Mouse (Mus musculus): ENCODE results near the gene Dynlt1c. TPM values are rescaled to one million over a fixed set of nuclear protein-coding genes. Genes with fewer than 3 reads are reported as not detected.
"Not testable (repeated sequence)": the region's sequence is repeated elsewhere in the genome, so short reads cannot be mapped to it uniquely, and the experiment has no call there.

The Dynlt1c gene
- polyA plus RNA-seq, 1 experiment from 2014 or later, result 42.8 TPM

- not testable (repeated sequence) for H3K4me1 ChIP-seq (ENCODE audit: control insufficient read depth, insufficient read depth, low read length); H3K4me2 ChIP-seq (replicated peaks; ENCODE audit: low read depth, low read length); H3K9ac ChIP-seq (ENCODE audit: low read depth, low read length); ATAC-seq (ENCODE audit: low FRiP score, low TSS enrichment); H3K4me3 ChIP-seq (ENCODE audit: low read length); H3K27ac ChIP-seq (ENCODE audit: low read depth, low read length); H3K9me3 ChIP-seq (ENCODE audit: control insufficient read depth, low read length); H3K27me3 ChIP-seq (ENCODE audit: control insufficient read depth, insufficient read depth, low read length); H3K36me3 ChIP-seq (ENCODE audit: control insufficient read depth, insufficient read depth, low read length)
- WGBS, result no CpG with 5 or more reads among the region's 6 CpGs
These were observed 12.8 kb upstream of the Dynlt1c start for GRCm38 (mm10) chr17:6588672-6589071.

GRCm38 (mm10) chr17:6592109-6592508 is 9.4 kb upstream of the Dynlt1c start:
- not testable (repeated sequence) for H3K4me1 ChIP-seq (ENCODE audit: control insufficient read depth, insufficient read depth, low read length); H3K4me3 ChIP-seq (ENCODE audit: low read length); H3K27me3 ChIP-seq (ENCODE audit: control insufficient read depth, insufficient read depth, low read length); ATAC-seq (ENCODE audit: low FRiP score, low TSS enrichment); H3K9me3 ChIP-seq (ENCODE audit: control insufficient read depth, low read length); H3K4me2 ChIP-seq (replicated peaks; ENCODE audit: low read depth, low read length); H3K27ac ChIP-seq (ENCODE audit: low read depth, low read length); H3K36me3 ChIP-seq (ENCODE audit: control insufficient read depth, insufficient read depth, low read length); H3K9ac ChIP-seq (ENCODE audit: low read depth, low read length)
- WGBS, result 95% methylated on average over 2 of the region's 3 CpGs

- WGBS, result 75% methylated on average over 3 of the region's 3 CpGs
- not testable (repeated sequence) for H3K36me3 ChIP-seq (ENCODE audit: control insufficient read depth, insufficient read depth, low read length); H3K9me3 ChIP-seq (ENCODE audit: control insufficient read depth, low read length); H3K27me3 ChIP-seq (ENCODE audit: control insufficient read depth, insufficient read depth, low read length); H3K4me2 ChIP-seq (replicated peaks; ENCODE audit: low read depth, low read length); H3K9ac ChIP-seq (ENCODE audit: low read depth, low read length); H3K4me3 ChIP-seq (ENCODE audit: low read length); H3K27ac ChIP-seq (ENCODE audit: low read depth, low read length); H3K4me1 ChIP-seq (ENCODE audit: control insufficient read depth, insufficient read depth, low read length); ATAC-seq (ENCODE audit: low FRiP score, low TSS enrichment)
These were observed 7.6 kb upstream of the Dynlt1c start for GRCm38 (mm10) chr17:6593896-6594295.

GRCm38 (mm10) chr17:6595776-6596497 is 5.5 kb upstream of the Dynlt1c start:
- not testable (repeated sequence) for ATAC-seq (ENCODE audit: low FRiP score, low TSS enrichment); H3K4me3 ChIP-seq (ENCODE audit: low read length)
- WGBS, result 60% methylated on average over 9 of the region's 15 CpGs

GRCm38 (mm10) chr17:6598356-6598755 is 3.1 kb upstream of the Dynlt1c start:
- not testable (repeated sequence) for H3K36me3 ChIP-seq (ENCODE audit: control insufficient read depth, insufficient read depth, low read length); H3K27ac ChIP-seq (ENCODE audit: low read depth, low read length); H3K4me3 ChIP-seq (ENCODE audit: low read length); H3K9ac ChIP-seq (ENCODE audit: low read depth, low read length); H3K9me3 ChIP-seq (ENCODE audit: control insufficient read depth, low read length); ATAC-seq (ENCODE audit: low FRiP score, low TSS enrichment); H3K4me1 ChIP-seq (ENCODE audit: control insufficient read depth, insufficient read depth, low read length); H3K4me2 ChIP-seq (replicated peaks; ENCODE audit: low read depth, low read length); H3K27me3 ChIP-seq (ENCODE audit: control insufficient read depth, insufficient read depth, low read length)
- WGBS, result 94% methylated on average over 7 of the region's 7 CpGs

More at GRCm38 (mm10) chr17:6595776-6596497, 5.5 kb upstream of the Dynlt1c start:
- H3K9me3 ChIP-seq (ENCODE audit: control insufficient read depth, low read length); H3K27ac ChIP-seq (ENCODE audit: low read depth, low read length); H3K4me2 ChIP-seq (replicated peaks; ENCODE audit: low read depth, low read length); H3K36me3 ChIP-seq (ENCODE audit: control insufficient read depth, insufficient read depth, low read length); H3K4me1 ChIP-seq (ENCODE audit: control insufficient read depth, insufficient read depth, low read length); H3K27me3 ChIP-seq (ENCODE audit: control insufficient read depth, insufficient read depth, low read length); H3K9ac ChIP-seq (ENCODE audit: low read depth, low read length): not testable (repeated sequence)

GRCm38 (mm10) chr17:6600216-6600911 is 1.1 kb upstream of the Dynlt1c start:
- not testable (repeated sequence) for H3K4me3 ChIP-seq (ENCODE audit: low read length); ATAC-seq (ENCODE audit: low FRiP score, low TSS enrichment)
- 94% methylated on average over 5 of the region's 8 CpGs for WGBS

GRCm38 (mm10) chr17:6602205-6602604 is 734 bp downstream of the Dynlt1c start:
- WGBS, result 27% methylated on average over 3 of the region's 4 CpGs
- H3K27ac ChIP-seq (ENCODE audit: low read depth, low read length); H3K9me3 ChIP-seq (ENCODE audit: control insufficient read depth, low read length); H3K4me3 ChIP-seq (ENCODE audit: low read length); H3K9ac ChIP-seq (ENCODE audit: low read depth, low read length); H3K36me3 ChIP-seq (ENCODE audit: control insufficient read depth, insufficient read depth, low read length); H3K4me1 ChIP-seq (ENCODE audit: control insufficient read depth, insufficient read depth, low read length); H3K27me3 ChIP-seq (ENCODE audit: control insufficient read depth, insufficient read depth, low read length); H3K4me2 ChIP-seq (replicated peaks; ENCODE audit: low read depth, low read length): not testable (repeated sequence)
- ATAC-seq (ENCODE audit: low FRiP score, low TSS enrichment), result 0 out of 2 replicates have a peak, but pooled peaks have one; percentile 13

More at GRCm38 (mm10) chr17:6600216-6600911, 1.1 kb upstream of the Dynlt1c start:
- not testable (repeated sequence) for H3K4me2 ChIP-seq (replicated peaks; ENCODE audit: low read depth, low read length); H3K9me3 ChIP-seq (ENCODE audit: control insufficient read depth, low read length); H3K4me1 ChIP-seq (ENCODE audit: control insufficient read depth, insufficient read depth, low read length); H3K27me3 ChIP-seq (ENCODE audit: control insufficient read depth, insufficient read depth, low read length); H3K27ac ChIP-seq (ENCODE audit: low read depth, low read length); H3K9ac ChIP-seq (ENCODE audit: low read depth, low read length); H3K36me3 ChIP-seq (ENCODE audit: control insufficient read depth, insufficient read depth, low read length)

- not testable (repeated sequence) for H3K36me3 ChIP-seq (ENCODE audit: control insufficient read depth, insufficient read depth, low read length); H3K9me3 ChIP-seq (ENCODE audit: control insufficient read depth, low read length); H3K27me3 ChIP-seq (ENCODE audit: control insufficient read depth, insufficient read depth, low read length); H3K9ac ChIP-seq (ENCODE audit: low read depth, low read length); H3K4me1 ChIP-seq (ENCODE audit: control insufficient read depth, insufficient read depth, low read length); H3K27ac ChIP-seq (ENCODE audit: low read depth, low read length); H3K4me2 ChIP-seq (replicated peaks; ENCODE audit: low read depth, low read length); ATAC-seq (ENCODE audit: low FRiP score, low TSS enrichment); H3K4me3 ChIP-seq (ENCODE audit: low read length)
- 67% methylated on average over 1 of the region's 1 CpGs for WGBS
These were observed 3.9 kb downstream of the Dynlt1c start for GRCm38 (mm10) chr17:6605347-6605746.

- not testable (repeated sequence) for H3K4me3 ChIP-seq (ENCODE audit: low read length); H3K27ac ChIP-seq (ENCODE audit: low read depth, low read length); H3K4me2 ChIP-seq (replicated peaks; ENCODE audit: low read depth, low read length); H3K9me3 ChIP-seq (ENCODE audit: control insufficient read depth, low read length); H3K4me1 ChIP-seq (ENCODE audit: control insufficient read depth, insufficient read depth, low read length); H3K9ac ChIP-seq (ENCODE audit: low read depth, low read length); H3K36me3 ChIP-seq (ENCODE audit: control insufficient read depth, insufficient read depth, low read length); ATAC-seq (ENCODE audit: low FRiP score, low TSS enrichment); H3K27me3 ChIP-seq (ENCODE audit: control insufficient read depth, insufficient read depth, low read length)
- WGBS, result 71% methylated on average over 11 of the region's 14 CpGs
These were observed 12.1 kb downstream of the Dynlt1c start for GRCm38 (mm10) chr17:6613524-6613923.
